Comparison of ENCODE assay signal across 9 mouse cellular contexts in genomic region chr1:75547351-75547750, GRCm38 (mm10). TPM values are rescaled to one million over a fixed set of nuclear protein-coding genes. Genes with fewer than 3 reads are reported as not detected.
A peak's percentile ranks its signal among the peaks of the same experiment; 100 is the strongest.
DNase-seq lines count a peak whose midpoint lies in the region; ATAC-seq and TF ChIP-seq lines count a peak whose summit lies in the region.
"Had no signal": no experiment of that assay in that cellular context is flagged by ENCODE, and none has a peak within 500 bp of the region (broad histone marks: within the 10 kb centered on the region; RNA-seq: fewer than 3 reads in every experiment).

No protein-coding gene starts in this region.

- no peaks in the 10 kb centered on the region for H3K9me3 ChIP-seq in forebrain, embryonic 10.5 days
- no peaks in the 10 kb centered on the region for H3K9me3 ChIP-seq in forebrain, embryonic 11.5 days (ENCODE audit: control insufficient read depth, low read length)
- no peaks in the 10 kb centered on the region for H3K9me3 ChIP-seq in lung, embryonic 15.5 days
- H3K9me3 ChIP-seq in limb, embryonic 14.5 days (ENCODE audit: control insufficient read depth, low read length): 0 out of 2 replicates have a peak, but pooled peaks cover 6% of the 10 kb centered on the region

- peaks cover 45% of the 10 kb centered on the region for H3K27me3 ChIP-seq in forebrain, embryonic 10.5 days (ENCODE audit: poor library complexity, severe bottlenecking)
- H3K27me3 ChIP-seq in forebrain, embryonic 11.5 days (ENCODE audit: control insufficient read depth, insufficient read depth, low read length): no peaks in the 10 kb centered on the region
- H3K27me3 ChIP-seq in lung, embryonic 15.5 days: peaks cover 5% of the 10 kb centered on the region; the same call in 1 of the 2 replicates
- H3K27me3 ChIP-seq in limb, embryonic 14.5 days (ENCODE audit: control insufficient read depth, insufficient read depth, low read length): no peaks in the 10 kb centered on the region

- H3K4me1 ChIP-seq in forebrain, embryonic 10.5 days: peaks cover 21% of the 10 kb centered on the region
- H3K4me1 ChIP-seq in forebrain, embryonic 11.5 days (replicated peaks; ENCODE audit: control insufficient read depth, insufficient read depth, low read length): peaks cover 5% of the 10 kb centered on the region; the same call in 1 of the 2 replicates
- peaks cover 11% of the 10 kb centered on the region for H3K4me1 ChIP-seq in lung, embryonic 15.5 days
- no peaks in the 10 kb centered on the region for H3K4me1 ChIP-seq in lung, adult 2 months (ENCODE audit: control insufficient read depth, insufficient read depth, low read length)
- H3K4me1 ChIP-seq in limb, embryonic 14.5 days (ENCODE audit: control insufficient read depth, insufficient read depth, low read length): peaks cover 12% of the 10 kb centered on the region

- no peak overlapping the region; the same call in 1 of the 2 replicates for H3K4me2 ChIP-seq in forebrain, embryonic 11.5 days (ENCODE audit: low read depth, low read length, severe bottlenecking)
- peak overlapping the region; percentile 83; the same call in 1 of the 2 replicates for H3K4me2 ChIP-seq in lung, embryonic 15.5 days
- H3K4me2 ChIP-seq in limb, embryonic 14.5 days (replicated peaks; ENCODE audit: low read depth, low read length, severe bottlenecking): peak overlapping the region; percentile 72

- WGBS in forebrain, embryonic 10.5 days: 98% methylated on average over 13 of the region's 13 CpGs
- WGBS in forebrain, embryonic 11.5 days: 96% methylated on average over 13 of the region's 13 CpGs
- 92% methylated on average over 13 of the region's 13 CpGs for WGBS in lung, embryonic 15.5 days
- WGBS in lung, adult 2 months: 93% methylated on average over 13 of the region's 13 CpGs
- 94% methylated on average over 9 of the region's 13 CpGs for WGBS in limb, embryonic 14.5 days

- no peak overlapping the region for H3K9ac ChIP-seq in forebrain, embryonic 11.5 days (ENCODE audit: low read length)
- no peak overlapping the region for H3K9ac ChIP-seq in lung, embryonic 15.5 days
- peak overlapping the region; percentile 86; the same call in 1 of the 2 replicates for H3K9ac ChIP-seq in limb, embryonic 14.5 days (ENCODE audit: low read depth, low read length, severe bottlenecking)

- peak overlapping the region; percentile 95; the same call in 1 of the 2 replicates for H3K27ac ChIP-seq in forebrain, embryonic 10.5 days
- no peak overlapping the region for H3K27ac ChIP-seq in forebrain, embryonic 11.5 days (ENCODE audit: low read depth, low read length)
- no peak overlapping the region for H3K27ac ChIP-seq in lung, embryonic 15.5 days
- no peak overlapping the region for H3K27ac ChIP-seq in limb, embryonic 14.5 days (replicated peaks; ENCODE audit: low read depth, low read length)

- no peak for ATAC-seq in forebrain, embryonic 11.5 days (replicated peaks; ENCODE audit: low FRiP score)
- no peak for ATAC-seq in lung, embryonic 15.5 days (ENCODE audit: borderline replicate concordance, extremely low read depth, low FRiP score, low TSS enrichment)
- no peak for ATAC-seq in limb, embryonic 14.5 days (ENCODE audit: low FRiP score, low read depth)
- no peak for ATAC-seq in CD4-positive, CD25-positive, alpha-beta regulatory T cell, adult 4 months
- no peak for ATAC-seq in megakaryocyte progenitor cell, adult 5-6 weeks (replicated peaks; ENCODE audit: poor library complexity)
- ATAC-seq: liver, postnatal 0 days had no signal

- peaks cover 46% of the 10 kb centered on the region for H3K36me3 ChIP-seq in forebrain, embryonic 10.5 days (replicated peaks)
- H3K36me3 ChIP-seq in forebrain, embryonic 11.5 days (ENCODE audit: control insufficient read depth, insufficient read depth, low read length): no peaks in the 10 kb centered on the region; the same call in 1 of the 2 replicates
- peaks cover 5% of the 10 kb centered on the region; the same call in 1 of the 2 replicates for H3K36me3 ChIP-seq in lung, embryonic 15.5 days
- peaks cover 45% of the 10 kb centered on the region for H3K36me3 ChIP-seq in limb, embryonic 14.5 days (ENCODE audit: control insufficient read depth, insufficient read depth, low read length)

- TF ChIP-seq POLR2A in lung, adult 2 months (IDR thresholded peaks at IDR 0.05; ENCODE audit: borderline replicate concordance, extremely low read depth, low read depth, low read length): no peak
- no peak for TF ChIP-seq POLR2A in limb, embryonic 14.5 days (IDR thresholded peaks at IDR 0.05; ENCODE audit: borderline replicate concordance, extremely low read depth, insufficient read depth, insufficient read length)

- peak overlapping the region; percentile 85 for H3K4me3 ChIP-seq in forebrain, embryonic 10.5 days
- no peak overlapping the region for H3K4me3 ChIP-seq in forebrain, embryonic 11.5 days (ENCODE audit: low read depth, low read length)
- peak overlapping the region; percentile 73; the same call in 1 of the 2 replicates for H3K4me3 ChIP-seq in lung, embryonic 15.5 days
- H3K4me3 ChIP-seq in lung, adult 2 months (replicated peaks; ENCODE audit: extremely low read depth, low read depth, low read length): no peak overlapping the region
- peak overlapping the region; percentile 76 for H3K4me3 ChIP-seq in limb, embryonic 14.5 days (replicated peaks; ENCODE audit: low read length)

- DNase-seq in forebrain, embryonic 10.5 days (ENCODE audit: extremely low spot score, low spot score): no peak
- no peak for DNase-seq in forebrain, embryonic 11.5 days (ENCODE audit: low spot score)
- no peak for DNase-seq in lung, adult 2 months
- DNase-seq in limb, embryonic 14.5 days (ENCODE audit: low spot score): no peak
- DNase-seq in spleen, adult 12 weeks (ENCODE audit: low spot score): no peak

- TF ChIP-seq CTCF in lung, adult 2 months (IDR thresholded peaks at IDR 0.05; ENCODE audit: insufficient read depth, low read length): no peak

RNA-seq across cellular contexts. Expression of gene Slc4a3, which starts 1.3 kb away (rescaled TPM):
- 13.6 and 15.0 TPM in 2 replicates for polyA plus RNA-seq in forebrain, embryonic 10.5 days (2016; fragmentation: Nextera tagmentation; extraction: Ambion mirVana)
- polyA plus RNA-seq in forebrain, embryonic 11.5 days (2014; fragmentation: Nextera tagmentation; extraction: Ambion mirVana): 13.3 and 15.7 TPM in 2 replicates
- 11.3 and 13.2 TPM in 2 replicates for polyA plus RNA-seq in lung, embryonic 15.5 days (2015; fragmentation: Nextera tagmentation; extraction: Ambion mirVana)
- 29.7 and 35.3 TPM in 2 replicates for polyA plus RNA-seq in lung, adult 2 months (2012; rRNA removed)
- 101 and 137 TPM in 2 replicates for polyA plus RNA-seq in limb, embryonic 14.5 days (2012; rRNA removed)
- 21.5 and 28.7 TPM in 2 replicates for polyA plus RNA-seq in limb, embryonic 14.5 days (2014; fragmentation: Nextera tagmentation; extraction: Ambion mirVana)
- not detected for polyA plus RNA-seq in CD4-positive, CD25-positive, alpha-beta regulatory T cell, adult 4 months (2017; shearing (Covaris generic))
- total RNA-seq in megakaryocyte progenitor cell, adult 5-6 weeks (2015): 0.05 TPM in 1 of 2 replicates, not detected in the other
- 0.03 and 0.04 TPM in 2 replicates for total RNA-seq in megakaryocyte progenitor cell, adult 5-6 weeks (2017)

RNA-seq across cellular contexts. Expression of gene Stk11ip, which starts 26.0 kb away (rescaled TPM):
- polyA plus RNA-seq in forebrain, embryonic 10.5 days (2016; fragmentation: Nextera tagmentation; extraction: Ambion mirVana): 33.2 and 33.5 TPM in 2 replicates
- polyA plus RNA-seq in forebrain, embryonic 11.5 days (2014; fragmentation: Nextera tagmentation; extraction: Ambion mirVana): 23.9 and 27.6 TPM in 2 replicates
- polyA plus RNA-seq in lung, embryonic 15.5 days (2015; fragmentation: Nextera tagmentation; extraction: Ambion mirVana): 20.7 and 20.8 TPM in 2 replicates
- polyA plus RNA-seq in lung, adult 2 months (2012; rRNA removed): 44.1 and 50.6 TPM in 2 replicates
- 37.2 and 53.6 TPM in 2 replicates for polyA plus RNA-seq in limb, embryonic 14.5 days (2012; rRNA removed)
- 15.4 and 19.0 TPM in 2 replicates for polyA plus RNA-seq in limb, embryonic 14.5 days (2014; fragmentation: Nextera tagmentation; extraction: Ambion mirVana)
- polyA plus RNA-seq in CD4-positive, CD25-positive, alpha-beta regulatory T cell, adult 4 months (2017; shearing (Covaris generic)): 10 to 100 TPM in 1 of 2 experiments, 1 to 10 TPM in 1; 10.0 to 18.3 TPM
- total RNA-seq in megakaryocyte progenitor cell, adult 5-6 weeks (2015): 7.9 and 9.6 TPM in 2 replicates
- 11.3 and 24.0 TPM in 2 replicates for total RNA-seq in megakaryocyte progenitor cell, adult 5-6 weeks (2017)

RNA-seq across cellular contexts. Expression of gene Inha, which starts 40.5 kb away (rescaled TPM):
- 2.7 and 2.9 TPM in 2 replicates for polyA plus RNA-seq in forebrain, embryonic 10.5 days (2016; fragmentation: Nextera tagmentation; extraction: Ambion mirVana)
- polyA plus RNA-seq in forebrain, embryonic 11.5 days (2014; fragmentation: Nextera tagmentation; extraction: Ambion mirVana): 1.3 and 2.4 TPM in 2 replicates
- 3.6 and 4.6 TPM in 2 replicates for polyA plus RNA-seq in lung, embryonic 15.5 days (2015; fragmentation: Nextera tagmentation; extraction: Ambion mirVana)
- polyA plus RNA-seq in lung, adult 2 months (2012; rRNA removed): 13.6 and 14.3 TPM in 2 replicates
- 64.2 and 89.2 TPM in 2 replicates for polyA plus RNA-seq in limb, embryonic 14.5 days (2012; rRNA removed)
- 10.0 and 10.5 TPM in 2 replicates for polyA plus RNA-seq in limb, embryonic 14.5 days (2014; fragmentation: Nextera tagmentation; extraction: Ambion mirVana)
- not detected for polyA plus RNA-seq in CD4-positive, CD25-positive, alpha-beta regulatory T cell, adult 4 months (2017; shearing (Covaris generic))
- total RNA-seq in megakaryocyte progenitor cell, adult 5-6 weeks (2015): not detected in 2 replicates
- total RNA-seq in megakaryocyte progenitor cell, adult 5-6 weeks (2017): not detected in 2 replicates

RNA-seq across cellular contexts. Expression of gene Obsl1, which starts 41.1 kb away (rescaled TPM):
- 34.5 and 35.8 TPM in 2 replicates for polyA plus RNA-seq in forebrain, embryonic 10.5 days (2016; fragmentation: Nextera tagmentation; extraction: Ambion mirVana)
- polyA plus RNA-seq in forebrain, embryonic 11.5 days (2014; fragmentation: Nextera tagmentation; extraction: Ambion mirVana): 42.6 and 44.7 TPM in 2 replicates
- polyA plus RNA-seq in lung, embryonic 15.5 days (2015; fragmentation: Nextera tagmentation; extraction: Ambion mirVana): 74.0 and 77.9 TPM in 2 replicates
- polyA plus RNA-seq in lung, adult 2 months (2012; rRNA removed): 20.7 and 26.1 TPM in 2 replicates
- 315 and 381 TPM in 2 replicates for polyA plus RNA-seq in limb, embryonic 14.5 days (2012; rRNA removed)
- 108 and 120 TPM in 2 replicates for polyA plus RNA-seq in limb, embryonic 14.5 days (2014; fragmentation: Nextera tagmentation; extraction: Ambion mirVana)
- not detected for polyA plus RNA-seq in CD4-positive, CD25-positive, alpha-beta regulatory T cell, adult 4 months (2017; shearing (Covaris generic))
- total RNA-seq in megakaryocyte progenitor cell, adult 5-6 weeks (2015): 1.0 TPM in 1 of 2 replicates, not detected in the other
- 0.30 TPM in 1 of 2 replicates, not detected in the other for total RNA-seq in megakaryocyte progenitor cell, adult 5-6 weeks (2017)

Comparison
In these comparisons a context has a peak if more than half of its experiments do, and no peak if none do; other contexts are left out.
1. H3K4me3 ChIP-seq: peak in forebrain, embryonic 10.5 days (single experiment), lung, embryonic 15.5 days (single experiment) and limb, embryonic 14.5 days (single experiment); none in forebrain, embryonic 11.5 days (single experiment) and lung, adult 2 months (single experiment).
2. RNA of gene Slc4a3, which starts 1.3 kb away (polyA plus RNA-seq): 21.5 to 137 TPM in limb, embryonic 14.5 days, 29.7 to 35.3 TPM in lung, adult 2 months, 13.3 to 15.7 TPM in forebrain, embryonic 11.5 days, 13.6 to 15.0 TPM in forebrain, embryonic 10.5 days and 11.3 to 13.2 TPM in lung, embryonic 15.5 days; not detected in CD4-positive, CD25-positive, alpha-beta regulatory T cell, adult 4 months; every median in the first group is over 10 times any median in the second.